Mouse (Mus musculus): Measurements from ENCODE around the gene Galt. TPM values are rescaled to one million over a fixed set of nuclear protein-coding genes. Genes with fewer than 3 reads are reported as not detected.

Galt gene
- polyA plus RNA-seq, 1 experiment from 2014 or later = 39.7 TPM

DNA sequence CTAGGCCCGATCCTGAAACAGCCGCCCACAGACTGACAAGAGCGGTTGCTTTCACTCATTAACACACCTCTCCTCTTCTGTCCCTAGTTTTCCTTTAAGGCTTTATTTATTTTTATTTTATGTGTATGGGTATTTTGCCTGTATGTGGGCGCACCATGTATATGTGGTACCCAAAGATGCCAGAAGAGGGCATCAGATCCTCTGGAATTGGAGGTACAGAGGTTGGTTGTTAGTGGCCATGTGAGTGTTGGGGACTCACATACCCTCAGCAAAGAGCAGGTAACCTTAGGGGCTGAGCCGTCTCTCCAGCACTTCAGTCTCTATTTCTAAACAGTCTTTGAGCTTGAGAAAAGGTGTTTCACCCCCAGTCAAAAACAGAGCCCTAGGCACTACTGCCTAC lies 39.4 kb upstream of the Galt start:
- ATAC-seq = no peak
- WGBS = 78% methylated on average over 5 of the region's 5 CpGs

DNA sequence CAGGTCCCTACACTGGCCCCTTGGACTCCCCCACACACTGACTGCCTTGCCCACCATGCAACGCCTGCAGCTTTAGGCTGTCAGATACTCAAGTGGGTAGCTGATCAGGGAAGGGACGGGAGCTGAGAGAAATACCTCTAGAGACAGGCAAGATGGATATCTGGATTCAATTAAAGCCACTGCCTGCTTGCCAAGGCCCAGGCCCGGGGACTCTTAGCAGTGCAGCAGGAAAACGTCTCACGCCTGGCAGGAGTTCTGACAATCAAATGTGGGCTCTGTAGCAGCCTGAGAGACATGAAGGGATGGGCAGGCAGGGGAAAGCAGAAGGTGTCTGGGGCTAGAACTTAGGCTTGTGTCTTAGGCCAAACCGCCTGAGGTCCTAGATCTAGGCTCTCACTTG lies 38.2 kb upstream of the Galt start:
- Histone ChIP-seq H3K9me3 (ENCODE audit: low read length) (no peaks in the 10 kb centered on the region), H3K4me3 (ENCODE audit: low read depth, low read length) (no peak overlapping the region), H3K4me1 (ENCODE audit: insufficient read depth, low read depth, low read length) (peaks cover 11% of the 10 kb centered on the region; the same call in 1 of the 2 replicates), H3K27me3 (replicated peaks; ENCODE audit: insufficient read depth, low read length) (no peaks in the 10 kb centered on the region), H3K9ac (replicated peaks; ENCODE audit: low read depth) (no peak overlapping the region), H3K27ac (ENCODE audit: low read length) (no peak overlapping the region), H3K36me3 (ENCODE audit: insufficient read depth, low read length) (peaks cover 24% of the 10 kb centered on the region), H3K4me2 (replicated peaks; ENCODE audit: low read depth, low read length) (no peak overlapping the region)
- DNase-seq (ENCODE audit: low spot score) = no peak
- TF ChIP-seq EP300 (IDR thresholded peaks at IDR 0.05) (no peak), CTCF (IDR thresholded peaks at IDR 0.05) (no peak)
- no peak for ATAC-seq
- 70% methylated on average over 6 of the region's 6 CpGs for WGBS

More for the DNA sequence above, 39.4 kb upstream of the Galt start:
- Histone ChIP-seq H3K36me3 (ENCODE audit: insufficient read depth, low read length) (peaks cover 24% of the 10 kb centered on the region), H3K9ac (replicated peaks; ENCODE audit: low read depth) (no peak overlapping the region), H3K9me3 (ENCODE audit: low read length) (no peaks in the 10 kb centered on the region), H3K4me2 (replicated peaks; ENCODE audit: low read depth, low read length) (no peak overlapping the region), H3K4me3 (ENCODE audit: low read depth, low read length) (no peak overlapping the region), H3K27ac (ENCODE audit: low read length) (no peak overlapping the region), H3K27me3 (replicated peaks; ENCODE audit: insufficient read depth, low read length) (no peaks in the 10 kb centered on the region), H3K4me1 (ENCODE audit: insufficient read depth, low read depth, low read length) (peaks cover 13% of the 10 kb centered on the region; the same call in 1 of the 2 replicates)
- DNase-seq (ENCODE audit: low spot score) = peak; percentile 41
- TF ChIP-seq EP300 (IDR thresholded peaks at IDR 0.05) (no peak), CTCF (IDR thresholded peaks at IDR 0.05) (peak; percentile 71)

DNA sequence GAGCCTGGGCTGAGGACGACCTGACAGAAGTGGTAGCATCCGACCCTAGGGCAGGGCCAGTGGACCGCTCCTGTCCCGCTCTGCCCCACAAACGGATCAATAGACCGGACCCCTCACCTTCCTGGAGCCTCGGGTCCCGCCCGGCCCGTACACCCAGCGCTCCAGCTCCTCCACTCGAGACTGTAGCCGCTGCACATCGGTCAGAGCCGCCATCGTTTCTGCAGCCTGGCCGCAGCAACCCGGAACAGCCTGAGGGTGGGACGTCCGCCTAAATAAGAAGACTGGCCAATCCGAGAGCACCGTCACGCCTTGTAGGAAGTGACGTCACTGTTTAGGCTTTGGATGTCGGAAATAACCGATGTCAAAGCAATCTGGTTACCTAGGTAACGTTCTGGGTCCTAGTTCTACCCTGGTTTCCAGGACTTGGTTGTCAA lies 32.1 kb upstream of the Galt start, which contains the start of gene Dctn3:
Gene Dctn3, minus strand, starts transcription at position 253 of the 434 bp plus-strand sequence.
- H3K4me3 ChIP-seq (ENCODE audit: low read depth, low read length) = peak within 1 kb of the TSS; percentile 85
- no peaks in the 10 kb centered on the region for H3K9me3 ChIP-seq (ENCODE audit: low read length)
- no peaks in the 10 kb centered on the region; the same call in 1 of the 2 replicates for H3K4me1 ChIP-seq (ENCODE audit: insufficient read depth, low read depth, low read length)
- peak within 1 kb of the TSS; percentile 76 for H3K4me2 ChIP-seq (replicated peaks; ENCODE audit: low read depth, low read length)
- peak; percentile 99 for ATAC-seq
- no peak for TF ChIP-seq CTCF (IDR thresholded peaks at IDR 0.05)
- H3K27ac ChIP-seq (ENCODE audit: low read length) = no peak within 1 kb of the TSS
- H3K9ac ChIP-seq (replicated peaks; ENCODE audit: low read depth) = peak within 1 kb of the TSS; percentile 76
- H3K27me3 ChIP-seq (replicated peaks; ENCODE audit: insufficient read depth, low read length) = peaks cover 43% of the 10 kb centered on the region
- peak; percentile 99 for DNase-seq (ENCODE audit: low spot score)
- under 1% methylated on average over 27 of the region's 27 CpGs for WGBS
- H3K36me3 ChIP-seq (ENCODE audit: insufficient read depth, low read length) = peaks cover 20% of the 10 kb centered on the region

DNA sequence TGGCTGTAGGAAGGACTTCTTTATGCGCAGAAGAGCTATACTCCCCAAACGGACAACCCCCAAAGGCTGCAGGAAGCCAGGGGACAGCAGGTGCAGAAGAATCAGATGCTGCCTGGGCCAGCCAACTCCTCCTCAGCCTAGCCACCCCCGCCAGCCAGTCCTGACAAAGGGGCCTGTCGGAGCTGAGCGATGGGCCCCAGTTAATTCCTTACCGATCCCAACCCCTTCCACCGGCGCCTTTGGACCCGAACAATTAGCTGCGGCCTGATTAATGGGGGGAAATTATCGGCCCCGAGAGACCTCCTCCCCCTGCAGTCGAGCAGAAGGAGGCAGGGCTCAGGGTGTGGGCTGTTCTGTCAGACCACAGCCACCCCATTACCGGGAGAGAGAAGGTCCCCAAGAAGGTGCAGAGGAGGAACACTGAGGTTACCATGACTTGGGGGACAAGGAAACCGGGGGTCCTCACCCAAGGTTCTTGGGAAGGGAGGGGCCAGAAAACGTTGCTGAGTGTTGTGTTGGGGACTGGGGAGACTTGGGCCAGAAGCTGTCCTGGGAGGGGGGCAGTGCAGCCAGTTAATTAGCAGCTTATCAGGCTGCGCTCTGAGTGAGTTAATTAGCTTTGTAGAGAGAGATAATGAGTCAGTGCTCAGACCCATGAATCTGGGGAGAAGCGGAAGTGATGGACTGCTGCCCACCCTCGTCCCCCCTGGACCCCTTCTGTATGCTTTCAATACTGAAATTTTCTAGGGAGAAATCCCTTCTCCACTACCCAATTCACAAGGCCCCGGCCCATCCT lies 28.0 kb upstream of the Galt start:
- Histone ChIP-seq H3K27ac (ENCODE audit: low read length) (no peak overlapping the region), H3K9ac (replicated peaks; ENCODE audit: low read depth) (no peak overlapping the region), H3K4me2 (replicated peaks; ENCODE audit: low read depth, low read length) (no peak overlapping the region), H3K4me1 (ENCODE audit: insufficient read depth, low read depth, low read length) (no peaks in the 10 kb centered on the region; the same call in 1 of the 2 replicates), H3K9me3 (ENCODE audit: low read length) (no peaks in the 10 kb centered on the region), H3K27me3 (replicated peaks; ENCODE audit: insufficient read depth, low read length) (peaks cover 70% of the 10 kb centered on the region), H3K4me3 (ENCODE audit: low read depth, low read length) (no peak overlapping the region), H3K36me3 (ENCODE audit: insufficient read depth, low read length) (no peaks in the 10 kb centered on the region)
- no peak for TF ChIP-seq CTCF (IDR thresholded peaks at IDR 0.05)
- no peak for TF ChIP-seq EP300 (IDR thresholded peaks at IDR 0.05)
- DNase-seq (ENCODE audit: low spot score) (no peak), ATAC-seq (no peak)
- 20% methylated on average over 20 of the region's 20 CpGs for WGBS

DNA sequence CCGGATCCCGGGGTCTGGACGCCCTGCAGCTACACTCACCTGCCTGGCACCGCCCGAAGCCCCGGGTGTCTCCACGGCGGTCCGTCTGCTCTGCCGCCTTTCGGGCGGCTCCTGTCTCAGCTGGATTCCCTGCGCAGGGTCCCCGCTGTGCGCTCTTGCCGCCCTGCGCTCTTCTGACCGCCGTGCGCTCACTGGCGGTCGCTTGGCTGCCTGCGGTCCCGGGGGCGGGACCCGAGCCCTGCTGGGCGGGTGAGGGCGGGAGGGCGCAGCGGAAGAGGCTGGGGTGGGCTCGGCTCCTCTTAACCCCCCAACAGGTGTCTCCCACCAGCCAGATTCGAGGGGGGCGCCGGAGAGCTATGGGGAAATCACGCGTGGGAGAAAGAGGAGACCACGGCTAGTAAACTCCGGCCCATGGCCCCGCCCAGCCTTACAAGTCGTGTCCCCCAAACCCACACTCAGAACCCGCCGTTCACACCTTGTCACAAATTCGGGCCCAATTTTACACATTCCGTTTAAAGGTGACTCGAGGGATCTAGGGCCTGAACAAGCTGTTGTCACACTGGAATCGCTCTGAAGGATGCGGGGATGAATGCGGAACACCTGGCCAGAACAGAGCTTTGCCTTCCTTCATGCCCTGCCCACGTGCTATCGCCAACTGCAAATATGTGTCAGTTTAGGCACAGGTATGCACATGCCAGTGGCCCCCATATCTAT lies 23.8 kb upstream of the Galt start, which contains the start of gene Arid3c:
Gene Arid3c, minus strand, starts transcription at position 91 of the 714 bp plus-strand sequence.
- Histone ChIP-seq H3K27me3 (replicated peaks; ENCODE audit: insufficient read depth, low read length) (peaks cover 53% of the 10 kb centered on the region), H3K9ac (replicated peaks; ENCODE audit: low read depth) (no peak within 1 kb of the TSS)
- under 1% methylated on average over 49 of the region's 50 CpGs for WGBS

More for the DNA sequence above, 23.8 kb upstream of the Galt start, which contains the start of gene Arid3c:
- H3K36me3 ChIP-seq (ENCODE audit: insufficient read depth, low read length) = no peaks in the 10 kb centered on the region
- no peak within 1 kb of the TSS for H3K27ac ChIP-seq (ENCODE audit: low read length)
- ATAC-seq (no peak), DNase-seq (ENCODE audit: low spot score) (peak; percentile 6)
- peak within 1 kb of the TSS; percentile 19; the same call in 1 of the 2 replicates for H3K4me3 ChIP-seq (ENCODE audit: low read depth, low read length)
- TF ChIP-seq EP300 (IDR thresholded peaks at IDR 0.05) = no peak
- no peak for TF ChIP-seq CTCF (IDR thresholded peaks at IDR 0.05)
- H3K4me1 ChIP-seq (ENCODE audit: insufficient read depth, low read depth, low read length) = no peaks in the 10 kb centered on the region
- no peaks in the 10 kb centered on the region for H3K9me3 ChIP-seq (ENCODE audit: low read length)
- H3K4me2 ChIP-seq (replicated peaks; ENCODE audit: low read depth, low read length) = peak within 1 kb of the TSS; percentile 51

Measured in lung, postnatal 0 days (tissue).